Comparison of ENCODE assay signal across 8 mouse cellular contexts in genomic region chr11:115813507-115814296, GRCm38 (mm10). TPM values are rescaled to one million over a fixed set of nuclear protein-coding genes. Genes with fewer than 3 reads are reported as not detected.
DNase-seq lines count a peak whose midpoint lies in the region; ATAC-seq lines count a peak whose summit lies in the region.

Gene Caskin2 (minus strand): TSS chr11:115813639.

- no peaks in the 10 kb centered on the region for H3K9me3 ChIP-seq in hindbrain, embryonic 13.5 days

- H3K4me3 ChIP-seq in hindbrain, embryonic 13.5 days = peak within 1 kb of the TSS; percentile 91

- WGBS in hindbrain, embryonic 13.5 days = under 1% methylated on average over 43 of the region's 44 CpGs

- H3K27ac ChIP-seq in hindbrain, embryonic 13.5 days = peak within 1 kb of the TSS; percentile 77

- no peaks in the 10 kb centered on the region for H3K27me3 ChIP-seq in hindbrain, embryonic 13.5 days

- peak within 1 kb of the TSS; percentile 93 for H3K9ac ChIP-seq in hindbrain, embryonic 13.5 days

- H3K36me3 ChIP-seq in hindbrain, embryonic 13.5 days = peaks cover 25% of the 10 kb centered on the region

- peak within 1 kb of the TSS; percentile 92 for H3K4me2 ChIP-seq in hindbrain, embryonic 13.5 days

- DNase-seq in NIH3T3 (ENCODE audit: low read depth) = peak; percentile 99
- peak; percentile 97 for DNase-seq in cerebellum, postnatal 10 days
- peak; percentile 83 to 88 for DNase-seq in frontal cortex, postnatal 14 days (ENCODE audit: low spot score in 2 of 2)
- DNase-seq in layer of hippocampus, postnatal 25 days (ENCODE audit: extremely low spot score in 1 of 2, low spot score in 1 of 2) = peak; percentile 89 to 97
- peak; percentile 96 for DNase-seq in lung, postnatal 25 days (ENCODE audit: low spot score)
- peak; percentile 97 for DNase-seq in retina, embryonic 14.5 days (ENCODE audit: low spot score)
- DNase-seq in thymus, postnatal 4 days = peak; percentile 98

- peaks cover 65% of the 10 kb centered on the region for H3K4me1 ChIP-seq in hindbrain, embryonic 13.5 days (replicated peaks)

- ATAC-seq in hindbrain, embryonic 13.5 days (ENCODE audit: low FRiP score) = peak; percentile 90

RNA-seq across cellular contexts. Expression of gene Caskin2, which starts in this region (rescaled TPM):
- polyA plus RNA-seq in hindbrain, embryonic 13.5 days (2015; fragmentation: Nextera tagmentation; extraction: Ambion mirVana) = 11.6 and 11.8 TPM in 2 replicates
- total RNA-seq in layer of hippocampus, postnatal 25 days (2021) = 10 to 100 TPM; 19.9 to 21.8 TPM

Comparison
In these comparisons a context has a peak if more than half of its experiments do, and no peak if none do; other contexts are left out.
1. Peak in every context shown above with its lines: DNase-seq, ATAC-seq, H3K4me3 ChIP-seq and H3K27ac ChIP-seq.